Mouse (Mus musculus): Measurements from ENCODE around the gene 9230112D13Rik.

The 9230112D13Rik gene

DNA sequence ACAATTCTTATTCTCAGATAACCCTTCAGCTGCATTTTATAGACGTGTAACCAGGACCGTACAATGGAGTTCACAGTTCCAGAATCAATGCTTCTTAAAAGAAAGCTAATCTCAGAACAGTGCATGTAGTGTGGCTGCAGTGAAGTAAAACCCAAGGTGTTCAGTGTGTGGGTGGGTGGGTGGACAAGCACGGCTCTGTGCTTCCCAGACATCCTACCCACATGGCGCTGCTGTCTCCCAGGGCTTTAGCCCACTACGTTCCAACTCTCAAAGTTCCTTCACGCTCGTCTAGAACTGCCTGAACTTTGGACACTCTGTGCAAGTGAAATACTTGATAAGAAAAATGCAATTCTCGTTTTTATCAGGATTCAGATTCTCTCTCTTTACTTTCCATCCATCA lies at the start of gene 9230112D13Rik:
Gene 9230112D13Rik (minus strand): TSS at position 101 of the 400 bp plus-strand sequence.
- no peak for DNase-seq

GRCm38 (mm10) chr14:34571610-34572387 lies 49.2 kb upstream of the 9230112D13Rik start:
- no peak for DNase-seq

- no peak for DNase-seq
Measured at GRCm38 (mm10) chr14:34570903-34571302, 48.3 kb upstream of the 9230112D13Rik start.

GRCm38 (mm10) chr14:34570294-34570693 lies 47.7 kb upstream of the 9230112D13Rik start:
- peak; percentile 80 to 81 for DNase-seq

DNA sequence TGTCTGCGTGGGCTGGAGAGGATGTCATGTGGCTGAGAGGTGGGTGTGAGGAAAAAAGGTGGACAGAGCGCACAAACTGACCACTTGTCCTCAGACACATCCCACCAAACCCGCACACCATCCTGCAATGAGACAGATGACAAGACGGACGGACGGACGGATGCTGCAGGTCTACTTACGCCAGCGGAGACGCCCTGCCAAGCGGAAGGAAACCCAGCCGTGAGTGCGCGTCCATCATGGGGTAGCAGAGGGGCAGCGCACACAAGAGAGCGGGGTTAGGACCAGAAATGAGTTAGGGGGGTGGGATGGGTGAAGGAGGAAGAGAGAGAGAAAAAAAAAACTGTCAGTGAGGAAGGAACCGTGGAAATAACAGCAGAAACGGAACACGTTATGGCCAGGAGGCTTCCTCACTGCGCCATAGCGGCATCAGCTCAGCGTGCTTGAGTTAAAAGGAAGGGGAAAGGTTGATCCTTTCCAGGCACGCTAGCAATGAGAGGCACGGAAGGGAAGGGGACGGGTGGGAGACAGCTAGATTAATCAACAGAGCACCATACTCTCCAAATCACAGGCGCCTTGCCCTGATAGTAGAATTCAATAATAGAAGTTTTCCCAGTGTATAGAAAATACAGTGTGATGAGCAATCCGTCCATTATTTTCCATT lies 47.1 kb upstream of the 9230112D13Rik start:
- no peak for DNase-seq

- DNase-seq, result no peak
Measured at GRCm38 (mm10) chr14:34568626-34569025, 46.0 kb upstream of the 9230112D13Rik start.

GRCm38 (mm10) chr14:34567697-34568096 lies 45.1 kb upstream of the 9230112D13Rik start:
- DNase-seq, result no peak

DNA sequence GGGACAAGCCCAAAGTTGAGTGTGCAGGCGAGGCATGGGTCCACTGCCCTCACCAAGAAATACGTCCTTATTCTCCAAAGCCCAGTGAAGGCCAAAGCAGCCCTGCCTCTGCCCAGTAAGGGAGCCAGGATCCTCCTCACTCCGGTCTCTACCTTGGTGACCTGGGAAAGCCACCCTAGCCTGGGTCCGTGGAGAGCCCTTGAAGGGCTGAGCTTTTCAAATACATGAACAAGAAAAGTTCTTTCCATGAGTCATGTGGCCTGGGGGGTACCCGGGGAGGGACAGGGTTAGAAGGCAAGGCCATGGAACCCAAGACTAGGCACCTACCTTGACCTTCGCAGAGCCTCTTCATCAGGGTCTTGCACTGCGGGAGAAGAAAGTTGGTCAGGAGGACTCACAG lies 43.9 kb upstream of the 9230112D13Rik start:
- no peak for DNase-seq

DNA sequence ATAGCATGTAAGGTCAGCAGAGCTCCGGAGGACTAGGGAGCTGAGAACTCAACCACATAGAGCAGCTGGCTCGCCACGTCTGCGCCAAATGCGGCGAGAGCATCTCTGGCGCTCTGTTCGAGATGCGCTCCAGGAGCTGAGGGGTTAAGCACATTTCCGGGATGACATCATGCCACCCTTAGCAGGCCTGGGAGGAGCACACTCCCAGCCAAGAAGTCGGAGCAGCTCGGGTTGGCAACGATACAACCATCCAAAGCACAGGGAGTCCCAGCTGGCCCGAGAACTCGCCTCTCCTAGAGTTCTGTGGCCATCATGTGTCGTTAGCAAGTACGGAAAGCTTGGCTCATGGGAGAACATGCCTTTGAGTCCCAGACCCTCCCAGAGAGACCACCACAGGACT lies 43.1 kb upstream of the 9230112D13Rik start:
- DNase-seq, result peak in 1 of 2 experiments; percentile 45

GRCm38 (mm10) chr14:34564646-34565045 lies 42.0 kb upstream of the 9230112D13Rik start:
- DNase-seq, result no peak

DNA sequence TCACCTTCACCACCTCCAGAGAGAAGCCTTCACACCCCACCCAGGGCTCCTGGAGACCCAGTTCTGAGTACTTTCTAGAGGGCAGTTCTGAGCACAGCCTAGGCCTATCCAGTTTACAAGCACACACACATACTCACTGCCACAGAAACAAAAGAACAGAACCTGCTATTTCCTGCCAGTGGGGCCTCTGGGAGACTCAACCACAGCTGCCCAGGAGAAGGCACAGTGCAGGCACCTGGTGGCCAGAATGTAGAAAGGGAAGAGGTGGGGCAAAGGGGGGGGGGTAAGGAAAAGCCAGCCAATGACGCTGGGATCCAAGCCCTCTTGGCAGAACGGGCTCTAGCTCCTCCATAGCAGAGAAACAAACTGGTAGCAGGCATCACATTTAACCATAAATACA lies 39.8 kb upstream of the 9230112D13Rik start:
- no peak for DNase-seq

GRCm38 (mm10) chr14:34561647-34562046 lies 39.0 kb upstream of the 9230112D13Rik start:
- no peak for DNase-seq

DNA sequence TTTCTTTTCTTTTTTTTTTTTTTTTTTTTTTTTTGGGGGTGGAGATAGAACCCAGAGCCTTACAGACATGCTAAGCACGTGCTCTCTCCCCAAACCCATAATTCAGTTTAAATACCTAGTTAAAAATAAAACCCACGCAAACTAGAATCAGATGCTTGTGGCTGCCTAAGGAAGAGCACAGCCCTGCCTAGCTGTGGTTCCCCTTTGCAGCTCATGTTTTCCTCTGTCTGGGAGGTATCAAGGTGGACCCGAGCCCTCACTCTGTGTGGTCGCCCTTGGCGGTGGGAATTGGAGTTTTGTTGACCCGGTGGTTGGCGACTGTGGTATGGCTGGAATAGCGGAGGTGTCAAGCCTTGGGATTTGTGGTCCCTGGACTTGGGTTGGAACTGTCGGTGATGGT lies 36.3 kb upstream of the 9230112D13Rik start:
- no peak for DNase-seq

DNA sequence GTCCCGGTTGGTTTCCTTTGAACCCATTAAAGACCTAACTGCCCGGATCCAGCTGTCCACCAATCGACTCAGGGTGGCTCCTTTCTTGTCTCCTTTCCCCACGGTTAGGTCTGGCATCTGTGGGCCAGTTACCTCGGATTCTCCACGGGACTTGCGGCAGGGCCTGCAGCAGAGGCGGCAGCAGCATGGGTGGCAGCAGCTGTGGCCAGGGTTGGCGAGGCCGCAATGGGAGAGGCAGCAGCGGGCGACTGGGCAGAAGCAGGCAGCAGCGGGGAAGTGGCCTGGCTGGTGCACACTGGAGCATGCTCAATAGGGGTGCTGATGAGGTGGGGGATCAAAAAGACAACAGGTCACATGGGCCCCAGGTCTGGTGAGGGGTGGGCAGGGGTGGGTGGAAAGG lies 32.6 kb upstream of the 9230112D13Rik start:
- DNase-seq, result no peak

DNA sequence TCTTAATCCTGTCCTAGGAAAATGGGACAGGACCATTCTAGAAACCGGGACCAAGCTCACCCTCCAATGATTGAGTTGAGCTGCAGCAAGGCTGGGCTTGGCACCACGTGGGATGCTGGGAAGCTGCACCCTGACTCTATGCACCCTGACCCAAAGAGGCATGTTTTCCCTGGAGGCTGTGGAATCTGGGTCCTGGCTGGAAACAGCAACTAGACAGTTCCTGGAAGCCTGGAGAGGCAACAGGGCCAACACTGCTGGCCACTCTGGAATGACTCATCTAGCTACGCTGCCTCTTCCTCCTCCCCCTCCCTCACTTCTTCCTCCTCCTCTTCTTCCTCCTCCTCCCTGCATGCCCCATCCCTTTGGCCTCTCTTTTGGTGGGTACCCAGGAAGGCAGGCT lies 31.4 kb upstream of the 9230112D13Rik start:
- peak; percentile 47 to 62 for DNase-seq

DNA sequence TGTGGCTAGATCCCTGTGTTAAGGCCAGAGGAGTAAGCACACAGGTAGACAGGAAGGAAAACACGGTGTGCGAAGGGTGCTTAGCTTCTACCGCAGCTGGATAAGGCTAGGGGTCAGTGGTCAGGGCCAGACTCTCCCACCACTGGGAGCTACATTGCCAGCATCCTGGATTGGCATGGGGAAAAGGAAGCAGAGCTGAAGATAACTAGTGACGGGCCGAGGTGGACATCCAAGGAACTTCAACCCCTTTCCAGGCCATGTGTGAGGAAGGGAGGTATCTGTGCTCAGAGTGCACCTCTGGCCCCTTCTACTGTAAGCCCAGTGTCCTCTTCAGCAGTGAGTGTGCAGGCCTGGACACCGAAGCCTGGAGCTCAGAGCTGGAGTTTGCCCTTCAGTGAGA lies 30.9 kb upstream of the 9230112D13Rik start:
- no peak for DNase-seq

- no peak for DNase-seq
Measured at GRCm38 (mm10) chr14:34552226-34552625, 29.6 kb upstream of the 9230112D13Rik start.

DNA sequence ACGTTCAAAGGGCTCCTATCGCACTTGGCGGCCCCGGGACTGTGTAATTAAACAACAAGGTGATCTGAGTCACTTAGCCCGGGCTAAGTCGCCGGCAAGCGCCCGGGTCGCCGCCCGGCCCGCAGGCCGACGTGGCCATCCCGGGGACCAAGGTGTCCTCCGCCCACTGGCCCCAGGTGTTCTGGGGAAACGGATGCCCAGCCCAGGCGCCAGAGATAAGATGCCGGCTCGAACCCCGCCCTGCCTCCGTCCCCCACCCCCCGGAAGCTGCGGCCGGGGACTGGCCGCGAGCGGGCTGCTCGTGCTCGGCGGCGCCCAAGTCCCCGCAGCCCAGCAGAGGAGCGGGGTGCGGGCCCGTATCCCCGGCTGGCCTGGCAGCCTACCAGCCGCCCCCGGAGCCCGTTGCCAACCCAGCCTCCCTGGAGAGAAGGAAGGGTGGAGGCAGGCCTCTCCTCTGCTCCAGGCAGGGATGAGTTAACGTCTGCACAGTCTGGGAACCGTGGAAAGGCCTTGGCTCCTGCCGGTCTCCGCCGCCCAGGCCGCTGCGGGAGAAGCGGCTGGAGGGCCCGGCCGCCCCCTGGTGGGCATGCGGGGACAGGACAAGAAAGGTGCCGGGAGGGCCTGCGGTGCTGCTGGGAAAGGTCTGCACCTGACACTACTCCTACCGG lies 26.5 kb upstream of the 9230112D13Rik start:
- peak; percentile 80 to 90 for DNase-seq

DNA sequence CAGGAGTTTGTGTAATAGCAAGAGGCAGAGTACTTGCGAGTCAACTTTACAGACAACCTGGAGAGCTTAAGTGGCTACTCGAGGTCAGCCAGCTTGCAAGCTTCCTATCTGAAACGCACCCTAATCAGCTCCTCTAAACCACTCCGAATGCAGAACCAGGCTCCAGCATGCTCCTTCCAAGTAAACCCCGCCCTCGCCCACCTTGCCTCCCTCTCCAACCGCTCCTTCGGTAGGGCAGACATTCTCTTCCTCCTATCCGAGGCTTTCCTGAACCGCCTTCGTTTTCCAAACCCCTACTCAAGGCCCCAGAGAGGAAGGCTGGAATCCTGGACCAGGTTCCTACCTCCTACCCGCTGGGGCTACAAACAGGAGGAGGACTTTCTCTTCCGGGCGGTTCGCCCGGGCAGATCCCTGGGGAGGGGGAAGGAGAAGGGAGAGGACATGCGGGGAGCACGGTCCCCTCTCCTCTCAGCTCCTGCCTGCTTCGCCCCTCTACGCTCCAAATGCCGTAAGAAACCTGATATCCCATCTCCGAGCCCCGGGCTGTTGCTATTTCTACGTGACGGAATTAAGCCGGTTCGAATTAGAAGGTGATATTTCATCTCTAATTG lies 25.9 kb upstream of the 9230112D13Rik start:
- peak; percentile 36 to 64 for DNase-seq

- DNase-seq, result no peak
Measured at GRCm38 (mm10) chr14:34544545-34544944, 21.9 kb upstream of the 9230112D13Rik start.

DNA sequence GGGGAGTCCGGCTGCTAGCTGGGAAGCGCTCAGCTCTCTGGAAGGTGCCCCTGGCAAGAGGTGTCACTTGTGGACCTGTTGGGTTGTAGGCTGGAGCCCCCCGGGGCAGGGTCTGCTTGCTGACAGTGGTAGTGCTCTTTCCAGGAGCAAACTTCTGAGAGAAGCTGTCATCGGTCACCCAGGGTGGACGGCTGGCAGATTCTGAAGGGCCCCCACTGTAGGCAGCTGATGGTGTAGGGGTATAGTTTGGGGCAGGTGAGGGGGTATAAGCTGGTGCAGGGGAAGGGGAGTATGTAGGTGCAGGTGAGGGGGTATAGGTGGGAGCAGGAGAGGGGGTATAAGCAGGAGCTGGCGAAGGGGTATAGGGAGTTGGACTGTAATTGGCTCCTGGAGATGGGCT lies 21.4 kb upstream of the 9230112D13Rik start:
- no peak for DNase-seq

DNA sequence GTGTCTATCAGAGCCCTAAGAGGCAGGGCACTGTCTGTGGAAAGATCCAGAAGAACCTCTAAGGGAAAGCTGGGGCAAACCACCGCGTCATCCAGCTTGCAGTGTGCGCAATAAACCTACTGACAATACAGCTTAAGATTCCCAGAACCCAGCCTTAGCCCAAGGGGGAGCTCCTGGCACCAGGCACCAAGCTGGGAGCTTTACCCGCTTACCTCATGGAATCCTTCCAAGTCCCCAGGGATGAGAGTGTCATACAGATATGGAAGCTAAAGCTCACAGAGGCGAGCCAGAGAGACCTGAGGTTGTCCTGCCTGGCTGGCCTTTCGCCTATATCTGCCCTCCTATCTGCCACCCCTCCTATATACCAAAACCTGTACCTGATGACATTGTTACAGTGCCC lies 21.0 kb upstream of the 9230112D13Rik start:
- no peak for DNase-seq

- peak; percentile 36 to 68 for DNase-seq
Measured at GRCm38 (mm10) chr14:34541896-34542295, 19.3 kb upstream of the 9230112D13Rik start.

All from kidney, postnatal 25 days (tissue).